Mouse (Mus musculus): ENCODE results near the gene Runx2. TPM values are rescaled to one million over a fixed set of nuclear protein-coding genes. Genes with fewer than 3 reads are reported as not detected.

Gene Runx2
- polyA plus RNA-seq, 1 experiment from 2014 or later = 1.0 TPM

GRCm38 (mm10) chr17:44623707-44624106 lies 190.9 kb downstream of the Runx2 start:
- Histone ChIP-seq H3K4me3 (ENCODE audit: low read depth, low read length) (no peak overlapping the region), H3K9me3 (ENCODE audit: control insufficient read depth) (no peaks in the 10 kb centered on the region), H3K9ac (ENCODE audit: low read depth, low read length) (no peak overlapping the region), H3K4me2 (replicated peaks; ENCODE audit: low read depth) (peak overlapping the region; percentile 17; the same call in 1 of the 2 replicates), H3K4me1 (replicated peaks; ENCODE audit: control insufficient read depth, insufficient read depth, low read length) (no peaks in the 10 kb centered on the region), H3K27me3 (replicated peaks; ENCODE audit: control insufficient read depth, insufficient read depth, low read length) (no peaks in the 10 kb centered on the region), H3K27ac (ENCODE audit: low read depth, low read length) (no peak overlapping the region), H3K36me3 (ENCODE audit: control insufficient read depth, insufficient read depth) (no peaks in the 10 kb centered on the region)
- TF ChIP-seq CTCF (IDR thresholded peaks at IDR 0.05; ENCODE audit: low read depth) = no peak
- ATAC-seq = no peak
- WGBS = 36% methylated on average over 2 of the region's 2 CpGs

- Histone ChIP-seq H3K4me1 (replicated peaks; ENCODE audit: control insufficient read depth, insufficient read depth, low read length) (no peaks in the 10 kb centered on the region), H3K9me3 (ENCODE audit: control insufficient read depth) (no peaks in the 10 kb centered on the region), H3K4me2 (replicated peaks; ENCODE audit: low read depth) (peak overlapping the region; percentile 17; the same call in 1 of the 2 replicates), H3K4me3 (ENCODE audit: low read depth, low read length) (no peak overlapping the region), H3K27me3 (replicated peaks; ENCODE audit: control insufficient read depth, insufficient read depth, low read length) (no peaks in the 10 kb centered on the region), H3K27ac (ENCODE audit: low read depth, low read length) (no peak overlapping the region), H3K36me3 (ENCODE audit: control insufficient read depth, insufficient read depth) (no peaks in the 10 kb centered on the region), H3K9ac (ENCODE audit: low read depth, low read length) (no peak overlapping the region)
- no peak for TF ChIP-seq CTCF (IDR thresholded peaks at IDR 0.05; ENCODE audit: low read depth)
- 60% methylated on average over 8 of the region's 8 CpGs for WGBS
- no peak for ATAC-seq
Observed at GRCm38 (mm10) chr17:44623271-44623670, 191.3 kb downstream of the Runx2 start.

- Histone ChIP-seq H3K27me3 (replicated peaks; ENCODE audit: control insufficient read depth, insufficient read depth, low read length) (no peaks in the 10 kb centered on the region), H3K36me3 (ENCODE audit: control insufficient read depth, insufficient read depth) (no peaks in the 10 kb centered on the region), H3K4me2 (replicated peaks; ENCODE audit: low read depth) (no peak overlapping the region), H3K9ac (ENCODE audit: low read depth, low read length) (no peak overlapping the region), H3K4me3 (ENCODE audit: low read depth, low read length) (no peak overlapping the region), H3K27ac (ENCODE audit: low read depth, low read length) (no peak overlapping the region), H3K9me3 (ENCODE audit: control insufficient read depth) (no peaks in the 10 kb centered on the region), H3K4me1 (replicated peaks; ENCODE audit: control insufficient read depth, insufficient read depth, low read length) (no peaks in the 10 kb centered on the region)
- no peak for ATAC-seq
- TF ChIP-seq CTCF (IDR thresholded peaks at IDR 0.05; ENCODE audit: low read depth) = no peak
- WGBS = 86% methylated on average over 2 of the region's 2 CpGs
Observed at GRCm38 (mm10) chr17:44620456-44620855, 194.1 kb downstream of the Runx2 start.

- Histone ChIP-seq H3K27ac (ENCODE audit: low read depth, low read length) (no peak overlapping the region), H3K9me3 (ENCODE audit: control insufficient read depth) (no peaks in the 10 kb centered on the region), H3K27me3 (replicated peaks; ENCODE audit: control insufficient read depth, insufficient read depth, low read length) (no peaks in the 10 kb centered on the region; the same call in 1 of the 2 replicates), H3K4me3 (ENCODE audit: low read depth, low read length) (no peak overlapping the region), H3K4me1 (replicated peaks; ENCODE audit: control insufficient read depth, insufficient read depth, low read length) (no peaks in the 10 kb centered on the region), H3K9ac (ENCODE audit: low read depth, low read length) (no peak overlapping the region), H3K36me3 (ENCODE audit: control insufficient read depth, insufficient read depth) (no peaks in the 10 kb centered on the region), H3K4me2 (replicated peaks; ENCODE audit: low read depth) (no peak overlapping the region)
- TF ChIP-seq CTCF (IDR thresholded peaks at IDR 0.05; ENCODE audit: low read depth) = no peak
- ATAC-seq = no peak
- 51% methylated on average over 11 of the region's 11 CpGs for WGBS
Observed at GRCm38 (mm10) chr17:44618691-44619090, 195.9 kb downstream of the Runx2 start.

- no peak for ATAC-seq
- TF ChIP-seq CTCF (IDR thresholded peaks at IDR 0.05; ENCODE audit: low read depth) = no peak
- H3K4me3 ChIP-seq (ENCODE audit: low read depth, low read length) = no peak overlapping the region
Observed at GRCm38 (mm10) chr17:44618175-44618574, 196.4 kb downstream of the Runx2 start.

GRCm38 (mm10) chr17:44617741-44618140 lies 196.9 kb downstream of the Runx2 start:
- H3K4me2 ChIP-seq (replicated peaks; ENCODE audit: low read depth) = no peak overlapping the region
- WGBS = 41% methylated on average over 2 of the region's 2 CpGs
- no peak for TF ChIP-seq CTCF (IDR thresholded peaks at IDR 0.05; ENCODE audit: low read depth)

More at GRCm38 (mm10) chr17:44618175-44618574, 196.4 kb downstream of the Runx2 start:
- no peaks in the 10 kb centered on the region for H3K9me3 ChIP-seq (ENCODE audit: control insufficient read depth)
- no peaks in the 10 kb centered on the region for H3K36me3 ChIP-seq (ENCODE audit: control insufficient read depth, insufficient read depth)
- no peak overlapping the region for H3K27ac ChIP-seq (ENCODE audit: low read depth, low read length)
- H3K4me2 ChIP-seq (replicated peaks; ENCODE audit: low read depth) = no peak overlapping the region
- 54% methylated on average over 10 of the region's 10 CpGs for WGBS
- H3K27me3 ChIP-seq (replicated peaks; ENCODE audit: control insufficient read depth, insufficient read depth, low read length) = no peaks in the 10 kb centered on the region; the same call in 1 of the 2 replicates
- no peak overlapping the region for H3K9ac ChIP-seq (ENCODE audit: low read depth, low read length)
- H3K4me1 ChIP-seq (replicated peaks; ENCODE audit: control insufficient read depth, insufficient read depth, low read length) = no peaks in the 10 kb centered on the region

More at GRCm38 (mm10) chr17:44617741-44618140, 196.9 kb downstream of the Runx2 start:
- no peak overlapping the region for H3K9ac ChIP-seq (ENCODE audit: low read depth, low read length)
- H3K27ac ChIP-seq (ENCODE audit: low read depth, low read length) = no peak overlapping the region
- H3K27me3 ChIP-seq (replicated peaks; ENCODE audit: control insufficient read depth, insufficient read depth, low read length) = no peaks in the 10 kb centered on the region; the same call in 1 of the 2 replicates
- H3K9me3 ChIP-seq (ENCODE audit: control insufficient read depth) = no peaks in the 10 kb centered on the region
- no peaks in the 10 kb centered on the region for H3K4me1 ChIP-seq (replicated peaks; ENCODE audit: control insufficient read depth, insufficient read depth, low read length)
- H3K4me3 ChIP-seq (ENCODE audit: low read depth, low read length) = no peak overlapping the region
- ATAC-seq = no peak
- no peaks in the 10 kb centered on the region for H3K36me3 ChIP-seq (ENCODE audit: control insufficient read depth, insufficient read depth)
